Mouse (Mus musculus) lung, adult 2 months (tissue): ENCODE data around the gene Gm37240.
"Not testable (repeated sequence)": the region's sequence is repeated elsewhere in the genome, so short reads cannot be mapped to it uniquely, and the experiment has no call there.

Experiments
- CTCF ChIP-seq: fragments of 200-500 bp; IDR thresholded peaks from 2 replicates; pipeline ENCODE4 v1.5.1; 2011; ENCODE audit warnings: mild to moderate bottlenecking, low read length, control low read depth; ENCODE audit not compliant: insufficient read depth
- POLR2A ChIP-seq: fragments of 200-500 bp; IDR thresholded peaks from 2 replicates; pipeline ENCODE4 v1.6.1; 2011; ENCODE audit warnings: low read depth, mild to moderate bottlenecking, control low read depth, low read length, borderline replicate concordance; ENCODE audit errors: extremely low read depth

- TF ChIP-seq POLR2A, CTCF: not testable (repeated sequence)
Observed at GRCm38 (mm10) chr3:84655785-84656150, 1231.5 kb downstream of the Gm37240 start.
